Mouse (Mus musculus) midbrain, embryonic 11.5 days (tissue): Measurements from ENCODE around the gene Rln3. TPM values are rescaled to one million over a fixed set of nuclear protein-coding genes. Genes with fewer than 3 reads are reported as not detected.
A peak's percentile ranks its signal among the peaks of the same experiment; 100 is the strongest.

ENCODE experiments used
- ATAC-seq: fragments of 200-750 bp; cut with Nextera tagmentation; 2 replicates; pipeline ENCODE4 v1.8.0; 2017; ENCODE audit warnings: moderate TSS enrichment, moderate library complexity; ENCODE audit not compliant: low FRiP score
- DNase-seq: peaks from one replicate; pipeline ENCODE4 v3.0.0; 2015; ENCODE audit warnings: low spot score; ENCODE audit errors: missing footprints
- H3K27ac ChIP-seq: fragments of 300-500 bp; sonication (generic); 2 replicates; pipeline ENCODE4 v1.5.1; 2014; ENCODE audit warnings: low read depth, low read length
- H3K27me3 ChIP-seq: fragments of 300-500 bp; sonication (generic); 2 replicates; pipeline ENCODE4 v1.6.1; 2014; ENCODE audit warnings: mild to moderate bottlenecking, low read length, moderate library complexity, mixed read lengths; ENCODE audit not compliant: control insufficient read depth, insufficient read depth
- H3K36me3 ChIP-seq: fragments of 300-500 bp; sonication (generic); 2 replicates; pipeline ENCODE4 v1.6.1; 2014; ENCODE audit warnings: mild to moderate bottlenecking, low read length, moderate library complexity, mixed read lengths; ENCODE audit not compliant: control insufficient read depth, insufficient read depth
- H3K4me1 ChIP-seq: fragments of 300-500 bp; sonication (generic); 2 replicates; pipeline ENCODE4 v1.6.1; 2014; ENCODE audit warnings: low read length; ENCODE audit not compliant: control insufficient read depth, insufficient read depth
- H3K4me2 ChIP-seq: fragments of 300-500 bp; sonication (generic); 2 replicates; pipeline ENCODE4 v1.6.1; 2014; ENCODE audit warnings: mild to moderate bottlenecking, moderate library complexity
- H3K4me3 ChIP-seq: fragments of 300-500 bp; sonication (generic); 2 replicates; pipeline ENCODE4 v1.5.1; 2014; ENCODE audit warnings: low read depth, low read length
- H3K9ac ChIP-seq: fragments of 300-500 bp; sonication (generic); 2 replicates; pipeline ENCODE4 v1.6.1; 2014; ENCODE audit warnings: low read length
- H3K9me3 ChIP-seq: fragments of 300-500 bp; sonication (generic); 2 replicates; pipeline ENCODE4 v1.6.1; 2016; ENCODE audit warnings: low read length; ENCODE audit not compliant: control insufficient read depth
- WGBS: fragments of 180-500 bp; shearing (Covaris S2); extraction: QIAGEN DNeasy Blood & Tissue Kit; methylation state at CpG from one replicate; pipeline ENCODE4 v1.1.7; 2014; 5-methylcytosine and 5-hydroxymethylcytosine counted together
- polyA plus RNA-seq: library from polyadenylated mRNA; unstranded; fragments of >200 nt; fragmentation: Nextera tagmentation; extraction: Ambion mirVana; gene quantifications from 2 replicates; pipeline ENCODE4 v1.2.1, GENCODE M21; 2014

Rln3 gene
- polyA plus RNA-seq, 1 experiment from 2014 or later: not detected

DNA sequence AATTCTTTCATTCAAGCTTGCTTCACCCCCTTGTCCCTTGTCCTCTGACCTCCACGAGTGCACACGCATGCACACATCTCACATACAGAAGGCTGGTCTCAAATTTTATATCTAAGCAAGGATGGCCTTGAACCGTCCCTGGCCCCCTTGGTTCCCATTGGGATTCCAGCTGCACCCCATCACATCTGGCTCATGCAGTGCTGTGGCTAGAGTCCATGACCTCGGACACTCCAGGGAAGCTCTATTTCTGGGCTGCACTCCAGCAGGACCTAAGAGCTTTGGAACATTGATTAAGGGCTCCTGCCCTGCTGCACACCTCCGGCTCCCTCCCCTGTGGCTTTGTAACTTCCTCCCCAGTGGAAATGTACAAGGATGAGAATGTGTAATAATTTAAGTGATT is 6.8 kb downstream of the Rln3 start:
- Histone ChIP-seq H3K4me1 (0 out of 2 replicates have a peak, but pooled peaks cover 4% of the 10 kb centered on the region), H3K27me3 (peaks cover 17% of the 10 kb centered on the region), H3K4me2 (no peak overlapping the region), H3K27ac (no peak overlapping the region), H3K36me3 (no peaks in the 10 kb centered on the region), H3K4me3 (no peak overlapping the region), H3K9ac (no peak overlapping the region), H3K9me3 (no peaks in the 10 kb centered on the region)
- DNase-seq: no peak
- no peak for ATAC-seq
- 82% methylated on average over 5 of the region's 5 CpGs for WGBS

DNA sequence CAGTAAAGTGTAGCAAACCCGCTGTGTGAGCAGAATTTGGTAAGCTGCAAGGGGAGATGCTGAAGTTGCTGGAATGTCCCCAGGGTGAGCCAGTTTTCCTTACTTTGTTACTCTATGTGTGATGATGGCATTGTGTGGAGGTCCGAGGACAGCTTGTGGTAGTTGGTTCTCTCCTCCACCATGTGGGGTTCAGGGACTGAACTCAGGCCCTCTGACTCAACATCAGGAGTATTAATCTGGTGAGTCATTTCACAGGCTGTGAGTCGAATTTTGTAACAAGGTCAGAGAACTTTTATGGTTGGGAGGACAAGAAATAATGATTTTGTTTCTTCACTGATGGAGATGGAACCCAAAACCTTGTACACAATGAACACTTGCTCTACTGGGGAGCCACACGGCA is 12.0 kb downstream of the Rln3 start:
- DNase-seq (no peak), ATAC-seq (no peak)
- WGBS: 80% methylated on average over 4 of the region's 4 CpGs
- no peak overlapping the region for H3K4me2 ChIP-seq
- H3K27me3 ChIP-seq: peaks cover 8% of the 10 kb centered on the region
- H3K9me3 ChIP-seq: no peaks in the 10 kb centered on the region
- no peaks in the 10 kb centered on the region for H3K36me3 ChIP-seq
- H3K9ac ChIP-seq: no peak overlapping the region
- H3K27ac ChIP-seq: no peak overlapping the region
- H3K4me3 ChIP-seq: no peak overlapping the region
- no peaks in the 10 kb centered on the region for H3K4me1 ChIP-seq

DNA sequence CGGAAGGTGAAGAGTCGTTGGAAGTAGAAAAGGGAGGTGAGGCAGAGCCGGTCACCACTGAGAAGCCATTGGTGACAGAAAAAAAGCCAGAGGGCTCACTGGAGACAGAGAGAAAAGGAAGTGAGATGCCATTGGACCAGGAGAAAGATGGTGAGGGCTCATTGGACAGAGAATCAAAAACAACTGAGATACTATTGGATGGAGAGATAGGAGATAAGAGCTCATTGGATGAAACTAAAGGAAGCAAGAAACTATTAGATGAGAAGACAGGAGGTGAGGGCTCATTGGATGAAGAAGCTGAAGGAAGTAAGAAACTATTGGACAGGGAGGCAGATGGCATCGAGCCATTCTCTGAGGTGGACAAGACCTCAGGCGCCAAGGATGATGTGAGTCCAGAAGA is 15.5 kb downstream of the Rln3 start:
- Histone ChIP-seq H3K27ac (no peak overlapping the region), H3K4me3 (no peak overlapping the region), H3K4me2 (no peak overlapping the region), H3K27me3 (peaks cover 28% of the 10 kb centered on the region), H3K9me3 (no peaks in the 10 kb centered on the region), H3K9ac (no peak overlapping the region), H3K36me3 (no peaks in the 10 kb centered on the region), H3K4me1 (peaks cover 3% of the 10 kb centered on the region; the same call in 1 of the 2 replicates)
- 90% methylated on average over 5 of the region's 5 CpGs for WGBS
- ATAC-seq: no peak
- DNase-seq: no peak

DNA sequence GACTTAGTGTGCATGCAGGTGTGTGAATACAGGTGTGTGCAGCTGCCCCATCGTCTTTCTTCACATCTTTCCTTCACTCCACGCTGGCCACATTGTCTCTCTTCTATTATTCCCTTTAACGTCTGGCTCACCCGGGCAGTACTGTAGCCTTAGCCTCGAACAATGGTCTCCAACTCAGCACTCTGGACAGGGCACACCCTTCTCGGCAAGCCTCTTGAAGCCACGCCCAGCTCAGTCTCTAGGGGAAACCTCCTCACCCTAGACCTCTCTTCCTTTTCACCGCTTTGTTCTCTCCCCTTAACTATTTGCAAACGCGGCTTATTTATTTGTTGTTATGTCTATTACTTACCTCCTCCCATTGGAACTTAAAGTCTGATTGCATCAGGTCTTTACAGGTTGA is 17.4 kb downstream of the Rln3 start:
- Histone ChIP-seq H3K9me3 (no peaks in the 10 kb centered on the region), H3K36me3 (no peaks in the 10 kb centered on the region), H3K4me2 (no peak overlapping the region), H3K9ac (no peak overlapping the region; the same call in 1 of the 2 replicates), H3K4me1 (peaks cover 3% of the 10 kb centered on the region; the same call in 1 of the 2 replicates), H3K27ac (no peak overlapping the region), H3K27me3 (peaks cover 28% of the 10 kb centered on the region), H3K4me3 (no peak overlapping the region)
- WGBS: 13% methylated on average over 10 of the region's 10 CpGs
- no peak for ATAC-seq
- DNase-seq: no peak

DNA sequence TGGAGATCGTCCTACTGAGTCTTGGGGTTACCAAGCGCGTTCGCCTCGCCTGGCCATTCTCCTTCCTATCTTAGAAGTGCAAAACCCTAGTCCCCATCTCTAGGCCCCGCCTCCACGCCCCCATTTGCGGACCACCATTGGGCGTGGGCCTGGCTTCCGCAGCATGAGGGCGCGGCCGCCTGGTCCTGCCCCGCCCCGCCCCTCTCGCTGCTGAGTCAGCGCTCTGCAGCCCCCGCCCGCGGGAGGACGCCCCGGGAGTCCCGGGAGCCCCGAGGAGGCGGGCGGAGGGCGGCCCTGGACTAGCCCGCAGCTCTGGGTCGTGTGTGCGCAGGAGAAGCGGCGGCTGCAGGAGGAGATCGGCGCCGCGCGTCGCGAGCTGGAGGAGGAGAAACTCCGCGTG is 18.9 kb downstream of the Rln3 start:
- WGBS: 1% methylated on average over 41 of the region's 41 CpGs
- no peak overlapping the region for H3K27ac ChIP-seq
- no peaks in the 10 kb centered on the region for H3K9me3 ChIP-seq
- DNase-seq: peak; percentile 95
- H3K4me1 ChIP-seq: peaks cover 3% of the 10 kb centered on the region; the same call in 1 of the 2 replicates
- H3K4me3 ChIP-seq: peak overlapping the region; percentile 48
- peak overlapping the region; percentile 87 for H3K4me2 ChIP-seq
- no peaks in the 10 kb centered on the region for H3K36me3 ChIP-seq
- H3K27me3 ChIP-seq: peaks cover 33% of the 10 kb centered on the region
- peak; percentile 86 for ATAC-seq
- peak overlapping the region; percentile 58 for H3K9ac ChIP-seq

DNA sequence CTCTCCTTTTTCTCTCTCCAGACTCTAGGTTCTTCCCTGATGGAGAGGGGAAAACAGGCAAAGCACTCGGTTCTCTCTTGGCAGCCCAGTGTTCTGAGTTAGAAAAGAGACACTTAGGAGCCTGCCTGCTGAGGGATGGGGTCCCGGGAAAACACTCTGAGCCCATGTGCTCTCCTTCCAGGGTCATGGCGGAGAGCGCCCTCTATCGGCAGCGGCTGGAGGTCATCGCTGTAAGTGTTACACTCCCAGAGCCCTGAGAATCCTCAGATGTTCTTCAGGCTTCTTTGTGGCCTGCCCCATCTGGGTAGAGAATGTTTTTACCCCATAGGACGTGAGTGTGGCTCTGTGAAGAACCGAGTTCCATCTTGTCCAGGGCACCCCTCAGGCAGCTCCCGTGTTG is 20.6 kb downstream of the Rln3 start:
- H3K4me3 ChIP-seq: no peak overlapping the region
- ATAC-seq: no peak
- H3K9me3 ChIP-seq: no peaks in the 10 kb centered on the region
- no peak overlapping the region for H3K27ac ChIP-seq
- WGBS: 12% methylated on average over 10 of the region's 10 CpGs
- H3K4me2 ChIP-seq: no peak overlapping the region
- peaks cover 33% of the 10 kb centered on the region for H3K27me3 ChIP-seq
- DNase-seq: peak; percentile 96
- H3K9ac ChIP-seq: no peak overlapping the region
- no peaks in the 10 kb centered on the region for H3K36me3 ChIP-seq
- peaks cover 3% of the 10 kb centered on the region; the same call in 1 of the 2 replicates for H3K4me1 ChIP-seq

DNA sequence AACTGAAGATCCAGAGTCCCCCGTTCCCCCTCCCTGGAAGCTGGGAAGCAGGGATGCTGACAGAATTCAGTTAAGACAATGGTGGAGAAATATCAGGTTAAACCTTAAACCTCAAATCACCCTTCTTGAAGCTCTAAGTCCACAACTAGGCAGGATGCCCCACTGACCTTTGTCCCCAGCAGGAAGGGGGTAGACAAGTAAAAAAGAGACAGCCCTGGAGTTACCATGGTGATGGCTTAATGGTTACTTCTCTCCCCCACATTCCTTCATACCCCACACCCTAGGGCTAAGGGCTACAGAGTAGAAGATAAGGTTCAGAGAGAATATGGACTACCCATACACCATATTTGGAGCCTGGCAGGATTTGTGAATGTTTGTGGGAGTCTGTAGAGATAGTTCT is 21.2 kb downstream of the Rln3 start:
- no peak overlapping the region for H3K9ac ChIP-seq
- peaks cover 33% of the 10 kb centered on the region for H3K27me3 ChIP-seq
- no peaks in the 10 kb centered on the region for H3K36me3 ChIP-seq
- no peak overlapping the region for H3K27ac ChIP-seq
- no peak overlapping the region for H3K4me2 ChIP-seq
- no peak for ATAC-seq
- peaks cover 3% of the 10 kb centered on the region; the same call in 1 of the 2 replicates for H3K4me1 ChIP-seq
- H3K9me3 ChIP-seq: no peaks in the 10 kb centered on the region
- DNase-seq: no peak
- H3K4me3 ChIP-seq: no peak overlapping the region
- 67% methylated on average over 1 of the region's 1 CpGs for WGBS

DNA sequence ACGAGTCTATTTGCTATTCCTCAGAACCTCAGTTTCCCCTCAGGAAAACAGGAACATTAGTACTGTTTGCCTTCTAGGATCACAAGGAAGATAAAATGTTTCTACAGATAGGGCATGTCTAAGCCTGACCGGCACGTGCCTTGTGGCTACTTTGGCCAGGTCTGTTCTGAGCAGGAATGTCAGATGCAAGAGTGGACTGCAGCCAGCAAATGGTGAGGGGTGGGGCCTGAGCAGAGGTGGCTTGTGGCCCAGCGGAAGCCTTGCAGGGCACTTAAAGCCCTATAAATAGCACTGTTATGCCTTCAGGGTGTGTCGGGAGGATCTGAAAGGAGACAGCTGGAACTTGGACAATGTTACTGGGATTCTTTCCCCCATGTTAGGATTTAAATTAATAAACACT is 21.7 kb downstream of the Rln3 start:
- Histone ChIP-seq H3K4me2 (no peak overlapping the region), H3K4me3 (no peak overlapping the region), H3K9ac (no peak overlapping the region), H3K27ac (no peak overlapping the region), H3K36me3 (no peaks in the 10 kb centered on the region), H3K4me1 (peaks cover 3% of the 10 kb centered on the region; the same call in 1 of the 2 replicates), H3K9me3 (no peaks in the 10 kb centered on the region), H3K27me3 (peaks cover 28% of the 10 kb centered on the region)
- no peak for ATAC-seq
- DNase-seq: no peak
- 56% methylated on average over 5 of the region's 5 CpGs for WGBS

DNA sequence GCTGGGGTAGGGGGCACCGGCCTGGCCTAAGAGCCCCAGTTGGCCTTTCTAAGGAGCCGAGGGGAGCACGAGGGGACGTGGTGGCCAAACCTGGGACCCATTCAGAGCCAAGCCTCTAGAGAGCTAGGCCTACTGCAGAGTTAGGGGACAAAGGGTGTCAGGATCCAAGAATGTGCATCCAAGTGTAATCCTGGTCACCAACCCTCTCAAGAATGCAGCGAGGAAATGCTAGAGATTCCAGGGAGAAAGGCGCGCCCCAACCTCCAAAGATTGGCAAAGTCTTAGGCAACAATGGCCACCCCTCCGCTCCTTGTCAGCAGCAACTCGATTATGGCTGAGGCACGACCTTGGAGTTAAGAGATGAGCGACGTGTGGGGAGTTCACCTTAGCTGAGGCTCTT is 23.2 kb downstream of the Rln3 start:
- Histone ChIP-seq H3K9ac (no peak overlapping the region), H3K27me3 (peaks cover 16% of the 10 kb centered on the region), H3K27ac (no peak overlapping the region), H3K4me3 (no peak overlapping the region), H3K9me3 (no peaks in the 10 kb centered on the region), H3K4me1 (peaks cover 3% of the 10 kb centered on the region; the same call in 1 of the 2 replicates), H3K4me2 (no peak overlapping the region), H3K36me3 (no peaks in the 10 kb centered on the region)
- WGBS: 32% methylated on average over 12 of the region's 12 CpGs
- DNase-seq: no peak
- ATAC-seq: no peak
